Mouse (Mus musculus): Measurements from ENCODE around the gene Slmap. TPM values are rescaled to one million over a fixed set of nuclear protein-coding genes. Genes with fewer than 3 reads are reported as not detected.
A peak's percentile ranks its signal among the peaks of the same experiment; 100 is the strongest.

Gene Slmap
- polyA plus RNA-seq, 1 experiment from 2014 or later: 46.3 TPM

- no peak for ATAC-seq (replicated peaks; ENCODE audit: low FRiP score, low TSS enrichment, low read depth)
- H3K4me3 ChIP-seq (ENCODE audit: low read depth, low read length): no peak overlapping the region
- WGBS: 81% methylated on average over 2 of the region's 2 CpGs
These were observed 34.4 kb downstream of the Slmap start for GRCm38 (mm10) chr14:26500136-26500933.

DNA sequence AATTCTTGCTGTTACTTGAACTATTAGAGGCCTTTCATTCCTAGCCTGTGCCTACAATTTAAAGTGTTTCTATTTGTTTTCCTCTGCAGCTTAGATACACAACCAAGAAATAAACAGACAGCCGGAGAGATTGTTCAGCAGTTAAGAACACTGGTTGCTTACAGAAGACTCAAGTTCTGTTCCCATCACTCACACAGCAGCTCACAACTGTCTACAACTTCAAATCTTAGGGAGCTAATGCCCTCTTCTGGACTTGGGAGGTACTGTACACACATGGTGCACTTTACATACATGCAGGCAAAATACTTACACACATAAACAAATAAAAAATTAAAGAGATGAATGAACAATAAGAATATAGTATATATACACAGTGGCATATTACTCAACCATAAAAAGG lies 39.7 kb downstream of the Slmap start:
- Histone ChIP-seq H3K27ac (ENCODE audit: low read depth) (no peak overlapping the region), H3K4me2 (ENCODE audit: low read length) (no peak overlapping the region), H3K36me3 (ENCODE audit: control insufficient read depth, insufficient read depth, low read length) (no peaks in the 10 kb centered on the region), H3K9ac (ENCODE audit: low read length) (no peak overlapping the region), H3K4me1 (replicated peaks; ENCODE audit: control insufficient read depth, insufficient read depth, low read length) (no peaks in the 10 kb centered on the region), H3K27me3 (replicated peaks; ENCODE audit: control insufficient read depth, insufficient read depth, low read length) (no peaks in the 10 kb centered on the region), H3K9me3 (ENCODE audit: control insufficient read depth, low read length) (no peaks in the 10 kb centered on the region), H3K4me3 (ENCODE audit: low read depth, low read length) (no peak overlapping the region)
- DNase-seq (ENCODE audit: low spot score) (no peak), ATAC-seq (replicated peaks; ENCODE audit: low FRiP score, low TSS enrichment, low read depth) (no peak)
- 88% methylated on average over 1 of the region's 1 CpGs for WGBS

More at GRCm38 (mm10) chr14:26500136-26500933, 34.4 kb downstream of the Slmap start:
- Histone ChIP-seq H3K4me1 (replicated peaks; ENCODE audit: control insufficient read depth, insufficient read depth, low read length) (no peaks in the 10 kb centered on the region), H3K27me3 (replicated peaks; ENCODE audit: control insufficient read depth, insufficient read depth, low read length) (no peaks in the 10 kb centered on the region), H3K36me3 (ENCODE audit: control insufficient read depth, insufficient read depth, low read length) (no peaks in the 10 kb centered on the region), H3K27ac (ENCODE audit: low read depth) (no peak overlapping the region), H3K9me3 (ENCODE audit: control insufficient read depth, low read length) (no peaks in the 10 kb centered on the region), H3K9ac (ENCODE audit: low read length) (no peak overlapping the region), H3K4me2 (ENCODE audit: low read length) (no peak overlapping the region)
- DNase-seq (ENCODE audit: low spot score): no peak

GRCm38 (mm10) chr14:26491150-26491549 lies 43.6 kb downstream of the Slmap start:
- Histone ChIP-seq H3K9me3 (ENCODE audit: control insufficient read depth, low read length) (no peaks in the 10 kb centered on the region), H3K4me2 (ENCODE audit: low read length) (no peak overlapping the region), H3K9ac (ENCODE audit: low read length) (no peak overlapping the region), H3K36me3 (ENCODE audit: control insufficient read depth, insufficient read depth, low read length) (no peaks in the 10 kb centered on the region), H3K4me3 (ENCODE audit: low read depth, low read length) (no peak overlapping the region), H3K4me1 (replicated peaks; ENCODE audit: control insufficient read depth, insufficient read depth, low read length) (peaks cover 7% of the 10 kb centered on the region; the same call in 1 of the 2 replicates), H3K27ac (ENCODE audit: low read depth) (no peak overlapping the region), H3K27me3 (replicated peaks; ENCODE audit: control insufficient read depth, insufficient read depth, low read length) (no peaks in the 10 kb centered on the region)
- WGBS: 22% methylated on average over 2 of the region's 2 CpGs
- ATAC-seq (replicated peaks; ENCODE audit: low FRiP score, low TSS enrichment, low read depth) (0 out of 2 replicates have a peak, but pooled peaks have one; percentile 64), DNase-seq (ENCODE audit: low spot score) (peak; percentile 84)

DNA sequence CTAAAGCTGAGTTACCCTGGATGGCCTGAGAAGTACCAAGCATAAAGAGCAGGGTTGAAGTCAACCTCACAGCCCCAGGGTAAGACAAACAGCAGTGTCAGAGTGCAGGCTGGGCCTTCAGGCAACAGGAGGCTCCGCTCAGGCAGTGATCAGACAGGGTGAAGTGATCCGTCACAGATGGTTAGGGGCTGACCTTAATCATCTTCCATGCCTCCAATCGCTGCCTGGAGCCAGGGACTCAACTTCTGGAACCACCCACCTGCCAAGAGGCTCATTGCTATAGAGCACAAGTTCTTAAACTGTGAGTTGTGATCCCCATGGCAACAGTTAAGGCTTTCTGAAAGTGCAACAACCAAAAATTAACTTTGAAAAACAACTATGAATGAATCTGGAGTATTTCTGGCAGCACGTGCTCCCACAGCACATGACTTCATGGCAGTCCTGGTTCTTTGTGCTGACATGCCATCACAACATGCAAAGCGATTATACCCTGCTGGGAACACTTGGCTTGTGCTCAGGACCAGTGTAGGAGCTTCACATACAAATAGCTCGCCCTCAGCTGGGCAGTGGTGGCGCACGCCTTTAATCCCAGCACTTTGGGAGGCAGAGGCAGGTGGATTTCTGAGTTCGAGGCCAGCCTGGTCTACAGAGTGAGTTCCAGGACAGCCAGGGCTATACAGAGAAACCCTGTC lies 46.3 kb downstream of the Slmap start:
- Histone ChIP-seq H3K27me3 (replicated peaks; ENCODE audit: control insufficient read depth, insufficient read depth, low read length) (no peaks in the 10 kb centered on the region), H3K36me3 (ENCODE audit: control insufficient read depth, insufficient read depth, low read length) (no peaks in the 10 kb centered on the region), H3K9me3 (ENCODE audit: control insufficient read depth, low read length) (no peaks in the 10 kb centered on the region), H3K4me2 (ENCODE audit: low read length) (no peak overlapping the region), H3K4me3 (ENCODE audit: low read depth, low read length) (no peak overlapping the region), H3K4me1 (replicated peaks; ENCODE audit: control insufficient read depth, insufficient read depth, low read length) (peaks cover 7% of the 10 kb centered on the region; the same call in 1 of the 2 replicates), H3K27ac (ENCODE audit: low read depth) (no peak overlapping the region), H3K9ac (ENCODE audit: low read length) (no peak overlapping the region)
- 71% methylated on average over 9 of the region's 9 CpGs for WGBS
- DNase-seq (ENCODE audit: low spot score): no peak
- ATAC-seq (replicated peaks; ENCODE audit: low FRiP score, low TSS enrichment, low read depth): no peak

- Histone ChIP-seq H3K27me3 (replicated peaks; ENCODE audit: control insufficient read depth, insufficient read depth, low read length) (no peaks in the 10 kb centered on the region), H3K36me3 (ENCODE audit: control insufficient read depth, insufficient read depth, low read length) (no peaks in the 10 kb centered on the region), H3K4me1 (replicated peaks; ENCODE audit: control insufficient read depth, insufficient read depth, low read length) (peaks cover 7% of the 10 kb centered on the region; the same call in 1 of the 2 replicates), H3K4me2 (ENCODE audit: low read length) (no peak overlapping the region), H3K9ac (ENCODE audit: low read length) (no peak overlapping the region), H3K27ac (ENCODE audit: low read depth) (no peak overlapping the region), H3K4me3 (ENCODE audit: low read depth, low read length) (no peak overlapping the region), H3K9me3 (ENCODE audit: control insufficient read depth, low read length) (no peaks in the 10 kb centered on the region)
- WGBS: 36% methylated on average over 8 of the region's 8 CpGs
- no peak for ATAC-seq (replicated peaks; ENCODE audit: low FRiP score, low TSS enrichment, low read depth)
- no peak for DNase-seq (ENCODE audit: low spot score)
These were observed 48.1 kb downstream of the Slmap start for GRCm38 (mm10) chr14:26486416-26487198.

DNA sequence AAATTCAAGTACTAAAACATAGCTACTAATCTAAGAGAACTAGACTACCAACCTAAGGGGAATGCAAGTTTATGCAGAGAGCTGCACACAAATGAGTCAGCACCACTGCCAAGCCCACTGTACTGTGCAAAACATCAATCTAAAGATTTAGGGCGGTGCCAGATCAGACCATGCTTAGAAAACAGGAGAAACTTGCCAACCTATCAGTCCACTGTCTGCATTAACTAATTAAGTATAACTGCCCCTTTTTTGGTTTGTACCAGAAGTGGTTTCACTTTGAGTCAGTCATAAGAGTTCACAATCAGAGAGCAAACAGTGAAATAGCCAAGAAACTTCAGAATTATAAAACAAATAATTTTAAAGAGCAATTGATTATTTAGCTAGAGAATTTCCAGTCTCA lies 53.3 kb downstream of the Slmap start:
- Histone ChIP-seq H3K9me3 (ENCODE audit: control insufficient read depth, low read length) (no peaks in the 10 kb centered on the region), H3K4me2 (ENCODE audit: low read length) (no peak overlapping the region), H3K27me3 (replicated peaks; ENCODE audit: control insufficient read depth, insufficient read depth, low read length) (no peaks in the 10 kb centered on the region), H3K36me3 (ENCODE audit: control insufficient read depth, insufficient read depth, low read length) (0 out of 2 replicates have a peak, but pooled peaks cover 8% of the 10 kb centered on the region), H3K27ac (ENCODE audit: low read depth) (no peak overlapping the region), H3K4me1 (replicated peaks; ENCODE audit: control insufficient read depth, insufficient read depth, low read length) (no peaks in the 10 kb centered on the region), H3K4me3 (ENCODE audit: low read depth, low read length) (no peak overlapping the region), H3K9ac (ENCODE audit: low read length) (no peak overlapping the region)
- ATAC-seq (replicated peaks; ENCODE audit: low FRiP score, low TSS enrichment, low read depth): no peak
- WGBS: 84% methylated on average over 1 of the region's 1 CpGs
- no peak for DNase-seq (ENCODE audit: low spot score)

DNA sequence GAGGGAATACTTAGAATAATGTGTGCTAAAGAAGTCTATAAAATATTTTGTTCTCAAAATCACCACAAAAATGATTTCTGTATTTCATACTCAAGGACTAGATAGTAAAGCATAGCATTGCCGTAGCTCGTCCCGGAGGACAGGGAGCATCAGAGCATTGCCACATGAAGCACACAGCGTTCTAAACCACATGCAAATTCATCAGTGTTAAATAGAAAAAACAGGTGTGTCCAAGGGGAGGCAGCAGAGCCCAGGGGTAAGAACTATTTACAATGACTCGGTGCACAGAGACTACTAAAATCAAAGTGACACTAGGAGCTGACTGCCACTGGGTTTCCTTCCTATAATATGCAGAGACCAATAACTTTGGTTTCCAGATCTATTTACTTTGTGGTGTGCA lies 57.0 kb downstream of the Slmap start:
- Histone ChIP-seq H3K9me3 (ENCODE audit: control insufficient read depth, low read length) (no peaks in the 10 kb centered on the region), H3K27me3 (replicated peaks; ENCODE audit: control insufficient read depth, insufficient read depth, low read length) (no peaks in the 10 kb centered on the region), H3K9ac (ENCODE audit: low read length) (no peak overlapping the region), H3K36me3 (ENCODE audit: control insufficient read depth, insufficient read depth, low read length) (0 out of 2 replicates have a peak, but pooled peaks cover 8% of the 10 kb centered on the region), H3K27ac (ENCODE audit: low read depth) (no peak overlapping the region), H3K4me1 (replicated peaks; ENCODE audit: control insufficient read depth, insufficient read depth, low read length) (no peaks in the 10 kb centered on the region), H3K4me3 (ENCODE audit: low read depth, low read length) (no peak overlapping the region), H3K4me2 (ENCODE audit: low read length) (no peak overlapping the region)
- DNase-seq (ENCODE audit: low spot score) (no peak), ATAC-seq (replicated peaks; ENCODE audit: low FRiP score, low TSS enrichment, low read depth) (no peak)
- 94% methylated on average over 5 of the region's 5 CpGs for WGBS

DNA sequence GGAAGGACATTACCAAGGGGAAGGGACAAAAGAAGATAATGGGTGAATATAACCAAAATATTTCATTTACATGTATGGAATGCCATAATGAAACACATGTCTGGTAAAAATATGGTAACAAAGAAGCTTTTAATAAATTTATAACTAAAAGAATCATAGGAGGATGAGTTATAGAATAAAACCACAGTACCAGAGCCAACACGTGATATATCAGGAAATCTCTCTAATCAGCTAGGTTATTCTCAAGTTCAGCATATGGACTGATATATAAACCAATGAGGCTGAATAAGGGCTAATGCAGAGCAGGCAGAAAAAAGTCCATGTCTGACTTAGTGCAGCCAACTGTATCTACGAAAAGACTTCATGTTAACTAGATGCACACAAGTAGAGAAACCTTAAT lies 58.3 kb downstream of the Slmap start:
- DNase-seq (ENCODE audit: low spot score) (no peak), ATAC-seq (replicated peaks; ENCODE audit: low FRiP score, low TSS enrichment, low read depth) (no peak)
- H3K9me3 ChIP-seq (ENCODE audit: control insufficient read depth, low read length): no peaks in the 10 kb centered on the region
- H3K4me2 ChIP-seq (ENCODE audit: low read length): no peak overlapping the region
- no peak overlapping the region for H3K4me3 ChIP-seq (ENCODE audit: low read depth, low read length)
- no peaks in the 10 kb centered on the region for H3K27me3 ChIP-seq (replicated peaks; ENCODE audit: control insufficient read depth, insufficient read depth, low read length)
- no peaks in the 10 kb centered on the region for H3K4me1 ChIP-seq (replicated peaks; ENCODE audit: control insufficient read depth, insufficient read depth, low read length)
- WGBS: 94% methylated on average over 2 of the region's 2 CpGs
- H3K9ac ChIP-seq (ENCODE audit: low read length): no peak overlapping the region
- 0 out of 2 replicates have a peak, but pooled peaks cover 8% of the 10 kb centered on the region for H3K36me3 ChIP-seq (ENCODE audit: control insufficient read depth, insufficient read depth, low read length)
- H3K27ac ChIP-seq (ENCODE audit: low read depth): no peak overlapping the region

All from intestine, embryonic 14.5 days (tissue).